Mouse (Mus musculus) small intestine, adult 2 months (tissue): ENCODE measurements around the gene Gm20441.

ENCODE experiments used
- CTCF ChIP-seq: fragments of 200-500 bp; IDR thresholded peaks from 2 replicates; pipeline ENCODE4 v1.5.1; 2012; ENCODE audit warnings: low read depth, mild to moderate bottlenecking, control low read depth, inconsistent platforms, low read length, moderate library complexity, mixed read lengths; ENCODE audit not compliant: insufficient replicate concordance, insufficient read length; ENCODE audit errors: extremely low read depth
- POLR2A ChIP-seq: fragments of 200-500 bp; IDR thresholded peaks from 2 replicates; pipeline ENCODE4 v1.6.1; 2012; ENCODE audit warnings: low read depth, mild to moderate bottlenecking, control low read depth, inconsistent platforms, low read length, moderate library complexity

DNA sequence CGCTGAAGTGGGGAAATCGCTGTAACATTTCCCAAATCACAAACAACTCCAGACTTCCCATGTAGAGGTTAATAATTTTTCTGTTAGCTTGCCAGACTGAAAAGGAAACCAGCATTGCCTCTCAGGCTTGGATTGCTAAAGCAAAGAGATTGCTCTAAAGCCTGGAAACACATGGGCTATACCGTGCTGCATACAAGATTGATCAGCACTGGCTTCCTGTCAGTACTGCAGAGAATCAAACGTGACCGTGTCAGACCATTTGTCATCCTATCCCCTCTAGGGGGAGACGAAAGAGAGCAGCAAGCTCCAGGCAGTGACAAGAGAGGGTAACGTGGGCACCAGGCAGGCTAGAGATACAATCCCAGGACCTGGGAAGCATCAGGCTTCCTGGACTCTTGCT, 10.0 kb upstream of the Gm20441 start:
- TF ChIP-seq CTCF = no peak
- TF ChIP-seq POLR2A = no peak
